In genomic region chr7:41598615-41599014, GRCm38 (mm10) we compare ENCODE assay signal across 8 mouse cellular contexts. TPM values are rescaled to one million over a fixed set of nuclear protein-coding genes. Genes with fewer than 3 reads are reported as not detected.
DNase-seq lines count a peak whose midpoint lies in the region; ATAC-seq and TF ChIP-seq lines count a peak whose summit lies in the region.

No protein-coding gene starts in this region.

- peak overlapping the region; percentile 40; the same call in 1 of the 2 replicates for H3K9ac ChIP-seq in kidney, embryonic 14.5 days (ENCODE audit: low read depth, low read length)
- peak overlapping the region; percentile 54; the same call in 1 of the 2 replicates for H3K9ac ChIP-seq in hindbrain, embryonic 12.5 days
- H3K9ac ChIP-seq in midbrain, embryonic 12.5 days (replicated peaks): no peak overlapping the region

- H3K4me2 ChIP-seq in kidney, embryonic 14.5 days (replicated peaks; ENCODE audit: low read depth, low read length): peak overlapping the region; percentile 39
- H3K4me2 ChIP-seq in hindbrain, embryonic 12.5 days (replicated peaks): peak overlapping the region; percentile 74
- H3K4me2 ChIP-seq in midbrain, embryonic 12.5 days (replicated peaks): peak overlapping the region; percentile 69

- no peak for TF ChIP-seq POLR2A in bone marrow, adult 2 months (IDR thresholded peaks at IDR 0.05; ENCODE audit: borderline replicate concordance, control insufficient read depth, low read depth, low read length)

- peak overlapping the region; percentile 71 for H3K4me3 ChIP-seq in kidney, embryonic 14.5 days (ENCODE audit: low read length)
- peak overlapping the region; percentile 83 for H3K4me3 ChIP-seq in bone marrow, adult 2 months (replicated peaks; ENCODE audit: control insufficient read depth, low read depth, low read length)
- H3K4me3 ChIP-seq in hindbrain, embryonic 12.5 days: peak overlapping the region; percentile 58
- peak overlapping the region; percentile 62 for H3K4me3 ChIP-seq in midbrain, embryonic 12.5 days

- no peaks in the 10 kb centered on the region for H3K27me3 ChIP-seq in kidney, embryonic 14.5 days (ENCODE audit: control insufficient read depth, insufficient read depth, low read length)
- H3K27me3 ChIP-seq in hindbrain, embryonic 12.5 days: no peaks in the 10 kb centered on the region
- no peaks in the 10 kb centered on the region for H3K27me3 ChIP-seq in midbrain, embryonic 12.5 days

- no peak for TF ChIP-seq CTCF in bone marrow, adult 2 months (IDR thresholded peaks at IDR 0.05; ENCODE audit: control insufficient read depth, insufficient read depth, low read length)

- H3K27ac ChIP-seq in kidney, embryonic 14.5 days (ENCODE audit: low read depth, low read length): no peak overlapping the region
- no peak overlapping the region for H3K27ac ChIP-seq in bone marrow, adult 2 months (ENCODE audit: control insufficient read depth, insufficient read depth, low read depth, low read length, poor library complexity)
- no peak overlapping the region for H3K27ac ChIP-seq in hindbrain, embryonic 12.5 days
- H3K27ac ChIP-seq in midbrain, embryonic 12.5 days (replicated peaks): no peak overlapping the region

- peak; percentile 5; the same call in 1 of the 2 replicates for ATAC-seq in kidney, embryonic 14.5 days (ENCODE audit: low FRiP score, low TSS enrichment)
- peak; percentile 31 for ATAC-seq in hindbrain, embryonic 12.5 days (ENCODE audit: low FRiP score)
- ATAC-seq in midbrain, embryonic 12.5 days (ENCODE audit: low FRiP score, low read depth): peak; percentile 58

- no peak for DNase-seq in kidney, postnatal 10 days
- no peak for DNase-seq in right cerebral cortex, postnatal 25 days
- no peak for DNase-seq in B cell, adult 2 months
- DNase-seq in ovary, adult 18-20 months (ENCODE audit: low spot score): no peak

- no peaks in the 10 kb centered on the region for H3K9me3 ChIP-seq in kidney, embryonic 14.5 days (ENCODE audit: control insufficient read depth, low read length)
- H3K9me3 ChIP-seq in hindbrain, embryonic 12.5 days (replicated peaks): no peaks in the 10 kb centered on the region
- no peaks in the 10 kb centered on the region for H3K9me3 ChIP-seq in midbrain, embryonic 12.5 days

- 48% methylated on average over 5 of the region's 5 CpGs for WGBS in kidney, embryonic 14.5 days
- WGBS in bone marrow, adult 2 months: 48% methylated on average over 5 of the region's 5 CpGs
- WGBS in hindbrain, embryonic 12.5 days: 51% methylated on average over 5 of the region's 5 CpGs
- WGBS in midbrain, embryonic 12.5 days: 52% methylated on average over 5 of the region's 5 CpGs

- H3K36me3 ChIP-seq in kidney, embryonic 14.5 days (ENCODE audit: control insufficient read depth, insufficient read depth, low read length): no peaks in the 10 kb centered on the region
- 0 out of 2 replicates have a peak, but pooled peaks cover 2% of the 10 kb centered on the region for H3K36me3 ChIP-seq in hindbrain, embryonic 12.5 days
- no peaks in the 10 kb centered on the region for H3K36me3 ChIP-seq in midbrain, embryonic 12.5 days

- H3K4me1 ChIP-seq in kidney, embryonic 14.5 days (ENCODE audit: control insufficient read depth, insufficient read depth, low read length): no peaks in the 10 kb centered on the region
- no peaks in the 10 kb centered on the region; the same call in 1 of the 2 replicates for H3K4me1 ChIP-seq in bone marrow, adult 2 months (ENCODE audit: control insufficient read depth, insufficient read depth, low read length)
- H3K4me1 ChIP-seq in hindbrain, embryonic 12.5 days: peaks cover 6% of the 10 kb centered on the region
- peaks cover 5% of the 10 kb centered on the region; the same call in 1 of the 2 replicates for H3K4me1 ChIP-seq in midbrain, embryonic 12.5 days

RNA-seq across cellular contexts. Expression of gene 2610021A01Rik, which starts 0.4 kb away (rescaled TPM):
- polyA plus RNA-seq in kidney, embryonic 14.5 days (2014; fragmentation: Nextera tagmentation; extraction: Ambion mirVana): 11.2 and 17.6 TPM in 2 replicates
- polyA plus RNA-seq in bone marrow, adult 2 months (2011; ENCODE audit: insufficient read depth, insufficient read length, low replicate concordance, missing spikeins): 3.3 TPM in 2 replicates
- polyA plus RNA-seq in hindbrain, embryonic 12.5 days (2016; fragmentation: Nextera tagmentation; extraction: Ambion mirVana): 17.0 and 18.4 TPM in 2 replicates
- 16.8 and 20.6 TPM in 2 replicates for polyA plus RNA-seq in midbrain, embryonic 12.5 days (2016; fragmentation: Nextera tagmentation; extraction: Ambion mirVana)

RNA-seq across cellular contexts. Expression of gene Gm6871, which starts 25.2 kb away (rescaled TPM):
- 0.13 TPM in 1 of 2 replicates, not detected in the other for polyA plus RNA-seq in kidney, embryonic 14.5 days (2014; fragmentation: Nextera tagmentation; extraction: Ambion mirVana)
- 1.5 TPM in 1 of 2 replicates, not detected in the other for polyA plus RNA-seq in bone marrow, adult 2 months (2011; ENCODE audit: insufficient read depth, insufficient read length, low replicate concordance, missing spikeins)
- polyA plus RNA-seq in hindbrain, embryonic 12.5 days (2016; fragmentation: Nextera tagmentation; extraction: Ambion mirVana): not detected in 2 replicates
- polyA plus RNA-seq in midbrain, embryonic 12.5 days (2016; fragmentation: Nextera tagmentation; extraction: Ambion mirVana): not detected in 2 replicates

RNA-seq across cellular contexts. Expression of gene Zfp788, which starts 34.4 kb away (rescaled TPM):
- 13.7 and 14.7 TPM in 2 replicates for polyA plus RNA-seq in kidney, embryonic 14.5 days (2014; fragmentation: Nextera tagmentation; extraction: Ambion mirVana)
- 4.1 and 6.2 TPM in 2 replicates for polyA plus RNA-seq in bone marrow, adult 2 months (2011; ENCODE audit: insufficient read depth, insufficient read length, low replicate concordance, missing spikeins)
- 18.4 and 20.2 TPM in 2 replicates for polyA plus RNA-seq in hindbrain, embryonic 12.5 days (2016; fragmentation: Nextera tagmentation; extraction: Ambion mirVana)
- polyA plus RNA-seq in midbrain, embryonic 12.5 days (2016; fragmentation: Nextera tagmentation; extraction: Ambion mirVana): 17.3 and 18.5 TPM in 2 replicates

Comparison
In these comparisons a context has a peak if more than half of its experiments do, and no peak if none do; other contexts are left out.
1. ATAC-seq: peak in every context shown above with its lines; median percentile 58 in midbrain, embryonic 12.5 days; 31 in hindbrain, embryonic 12.5 days; 5 in kidney, embryonic 14.5 days.